In the genomic region with DNA sequence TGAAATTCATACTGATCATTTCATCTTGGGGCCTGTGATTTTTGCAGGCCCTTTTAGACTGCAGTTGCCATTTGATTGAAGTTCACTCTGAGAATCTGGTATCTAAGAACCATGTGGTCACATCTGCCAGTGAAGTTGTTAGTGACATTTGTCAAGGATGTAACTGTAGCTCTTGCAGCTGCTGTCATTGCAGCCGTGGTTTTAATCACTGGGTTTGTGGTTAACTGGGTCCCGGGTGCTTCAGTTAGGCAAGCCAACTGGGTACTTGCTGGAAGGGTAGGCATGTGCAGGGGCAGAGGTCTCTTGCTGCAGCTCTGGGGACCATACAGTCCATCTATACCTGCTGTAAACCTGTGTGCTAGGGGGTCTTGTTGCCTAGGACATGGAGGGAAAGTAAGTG, we compare ENCODE assay signal across 17 mouse cellular contexts. TPM values are rescaled to one million over a fixed set of nuclear protein-coding genes. Genes with fewer than 3 reads are reported as not detected.
DNase-seq lines count a peak whose midpoint lies in the region; ATAC-seq and TF ChIP-seq lines count a peak whose summit lies in the region.
"Had no signal": no experiment of that assay in that cellular context is flagged by ENCODE, and none has a peak within 500 bp of the region (broad histone marks: within the 10 kb centered on the region; RNA-seq: fewer than 3 reads in every experiment).

No protein-coding gene starts in this region.

- peak; percentile 24 for DNase-seq in 3134 (ENCODE audit: extremely low read depth, insufficient read length, low spot score)
- DNase-seq in CD4-positive, CD25-positive, alpha-beta regulatory T cell, adult 2 months (ENCODE audit: low read depth, low spot score): peak; percentile 76
- DNase-seq in thymus, adult 2 months: peak; percentile 67
- no peak for DNase-seq in adrenal gland, adult 2 months
- DNase-seq: cerebellum, adult 18-20 months; gastrocnemius, postnatal 10 days; kidney, postnatal 10 days; lung, embryonic 14.5 days; right cerebral cortex, postnatal 4 days had no signal

- no peaks in the 10 kb centered on the region for H3K36me3 ChIP-seq in thymus, adult 2 months (ENCODE audit: control insufficient read depth, insufficient read depth, low read length)
- peaks cover 14% of the 10 kb centered on the region for H3K36me3 ChIP-seq in forebrain, embryonic 12.5 days (replicated peaks)
- H3K36me3 ChIP-seq in heart, embryonic 12.5 days: peaks cover 18% of the 10 kb centered on the region

- no peak overlapping the region for H3K27ac ChIP-seq in thymus, adult 2 months (ENCODE audit: control insufficient read depth, insufficient read depth, low read length)
- no peak overlapping the region for H3K27ac ChIP-seq in forebrain, embryonic 12.5 days
- H3K27ac ChIP-seq in heart, embryonic 12.5 days (ENCODE audit: poor library complexity, severe bottlenecking): no peak overlapping the region
- H3K27ac ChIP-seq: forebrain, embryonic 15.5 days; hindbrain, embryonic 12.5 days; macrophage had no signal

- H3K4me3 ChIP-seq in thymus, adult 2 months (ENCODE audit: control insufficient read depth, insufficient read depth, low read length): no peak overlapping the region
- H3K4me3 ChIP-seq in forebrain, embryonic 12.5 days (replicated peaks): no peak overlapping the region
- H3K4me3 ChIP-seq in heart, embryonic 12.5 days: no peak overlapping the region
- H3K4me3 ChIP-seq: forebrain, embryonic 15.5 days; hindbrain, embryonic 12.5 days had no signal

- no peak overlapping the region for H3K4me2 ChIP-seq in forebrain, embryonic 12.5 days
- H3K4me2 ChIP-seq in heart, embryonic 12.5 days: no peak overlapping the region
- H3K4me2 ChIP-seq: forebrain, embryonic 15.5 days; heart, embryonic 11.5 days; hindbrain, embryonic 12.5 days; lung, embryonic 14.5 days had no signal

- 1% methylated on average over 2 of the region's 2 CpGs for WGBS in thymus, adult 2 months
- WGBS in forebrain, embryonic 12.5 days: 80% methylated on average over 2 of the region's 2 CpGs
- 36% methylated on average over 2 of the region's 2 CpGs for WGBS in heart, embryonic 12.5 days

- H3K9me3 ChIP-seq in forebrain, embryonic 12.5 days: no peaks in the 10 kb centered on the region
- no peaks in the 10 kb centered on the region for H3K9me3 ChIP-seq in heart, embryonic 12.5 days (replicated peaks)
- H3K9me3 ChIP-seq: forebrain, embryonic 15.5 days; hindbrain, embryonic 12.5 days had no signal

- no peak for TF ChIP-seq CTCF in thymus, adult 2 months (IDR thresholded peaks at IDR 0.05; ENCODE audit: borderline replicate concordance, control insufficient read depth, extremely low read depth, insufficient read depth, low read length, poor library complexity)

- H3K9ac ChIP-seq in forebrain, embryonic 12.5 days: no peak overlapping the region
- H3K9ac ChIP-seq in heart, embryonic 12.5 days: no peak overlapping the region
- H3K9ac ChIP-seq: forebrain, embryonic 15.5 days; hindbrain, embryonic 12.5 days; lung, embryonic 14.5 days had no signal

- H3K4me1 ChIP-seq in thymus, adult 2 months (replicated peaks; ENCODE audit: control insufficient read depth, insufficient read depth, low read length): peaks cover 50% of the 10 kb centered on the region
- no peaks in the 10 kb centered on the region for H3K4me1 ChIP-seq in forebrain, embryonic 12.5 days
- peaks cover 25% of the 10 kb centered on the region for H3K4me1 ChIP-seq in heart, embryonic 12.5 days (replicated peaks)
- H3K4me1 ChIP-seq: forebrain, embryonic 15.5 days; hindbrain, embryonic 12.5 days had no signal

- no peak for TF ChIP-seq POLR2A in thymus, adult 2 months (IDR thresholded peaks at IDR 0.05; ENCODE audit: control insufficient read depth, extremely low read depth, insufficient read depth, low read length, poor library complexity)

- ATAC-seq in hematopoietic stem cell, adult 5-6 weeks (replicated peaks in 1 of 2; ENCODE audit: insufficient read depth in 1 of 2, low FRiP score in 2 of 2, low TSS enrichment in 1 of 2, low read depth in 1 of 2, poor library complexity in 2 of 2, severe bottlenecking in 2 of 2): peak; percentile 44 to 59; a peak in 2 of 4 replicates
- ATAC-seq in forebrain, embryonic 12.5 days (ENCODE audit: low FRiP score): no peak
- ATAC-seq in heart, embryonic 12.5 days (ENCODE audit: insufficient number of reproducible peaks, low FRiP score): no peak
- ATAC-seq: forebrain, embryonic 15.5 days; intestine, postnatal 0 days had no signal

- no peaks in the 10 kb centered on the region for H3K27me3 ChIP-seq in thymus, adult 2 months (ENCODE audit: control insufficient read depth, insufficient read depth, low read length)
- H3K27me3 ChIP-seq in forebrain, embryonic 12.5 days: no peaks in the 10 kb centered on the region
- H3K27me3 ChIP-seq in heart, embryonic 12.5 days (replicated peaks): no peaks in the 10 kb centered on the region
- H3K27me3 ChIP-seq: forebrain, embryonic 15.5 days; hindbrain, embryonic 12.5 days had no signal

RNA-seq across cellular contexts. Expression of gene Asxl1, which starts 9.5 kb away (rescaled TPM):
- total RNA-seq in hematopoietic stem cell, adult 5-6 weeks (2017): 37.1 and 42.8 TPM in 2 replicates
- polyA plus RNA-seq in thymus, adult 2 months (2012; rRNA removed): 30.1 and 36.3 TPM in 2 replicates
- total RNA-seq in adrenal gland, adult 2 months (2021): 10 to 100 TPM; 20.5 to 24.7 TPM
- 7.3 and 7.5 TPM in 2 replicates for polyA plus RNA-seq in adrenal gland, adult 2 months (2012; rRNA removed)
- 15.2 and 19.3 TPM in 2 replicates for polyA plus RNA-seq in forebrain, embryonic 12.5 days (2016; fragmentation: Nextera tagmentation; extraction: Ambion mirVana)
- polyA plus RNA-seq in heart, embryonic 12.5 days (2016; fragmentation: Nextera tagmentation; extraction: Ambion mirVana): 14.4 TPM in 2 replicates

RNA-seq across cellular contexts. Expression of gene Kif3b, which starts 44.9 kb away (rescaled TPM):
- total RNA-seq in hematopoietic stem cell, adult 5-6 weeks (2017): 13.2 and 21.6 TPM in 2 replicates
- 13.0 and 15.7 TPM in 2 replicates for polyA plus RNA-seq in thymus, adult 2 months (2012; rRNA removed)
- 10 to 100 TPM; 26.3 to 29.5 TPM for total RNA-seq in adrenal gland, adult 2 months (2021)
- polyA plus RNA-seq in adrenal gland, adult 2 months (2012; rRNA removed): 3.7 and 4.3 TPM in 2 replicates
- polyA plus RNA-seq in forebrain, embryonic 12.5 days (2016; fragmentation: Nextera tagmentation; extraction: Ambion mirVana): 11.4 and 11.9 TPM in 2 replicates
- polyA plus RNA-seq in heart, embryonic 12.5 days (2016; fragmentation: Nextera tagmentation; extraction: Ambion mirVana): 5.0 and 5.5 TPM in 2 replicates

Comparison
In these comparisons a context has a peak if more than half of its experiments do, and no peak if none do; other contexts are left out.
1. ATAC-seq: peak in hematopoietic stem cell, adult 5-6 weeks (2 of 2); none in forebrain, embryonic 12.5 days (single experiment) and heart, embryonic 12.5 days (single experiment).